Mouse (Mus musculus): ENCODE data around the gene Ptbp1.
"Not testable (repeated sequence)": the region's sequence is repeated elsewhere in the genome, so short reads cannot be mapped to it uniquely, and the experiment has no call there.

Ptbp1 gene

GRCm38 (mm10) chr10:79884446-79884845, 30.2 kb downstream of the Ptbp1 start:
- no peak for DNase-seq

- DNase-seq = not testable (repeated sequence)
These were observed 30.7 kb downstream of the Ptbp1 start for GRCm38 (mm10) chr10:79884938-79885337.

DNA sequence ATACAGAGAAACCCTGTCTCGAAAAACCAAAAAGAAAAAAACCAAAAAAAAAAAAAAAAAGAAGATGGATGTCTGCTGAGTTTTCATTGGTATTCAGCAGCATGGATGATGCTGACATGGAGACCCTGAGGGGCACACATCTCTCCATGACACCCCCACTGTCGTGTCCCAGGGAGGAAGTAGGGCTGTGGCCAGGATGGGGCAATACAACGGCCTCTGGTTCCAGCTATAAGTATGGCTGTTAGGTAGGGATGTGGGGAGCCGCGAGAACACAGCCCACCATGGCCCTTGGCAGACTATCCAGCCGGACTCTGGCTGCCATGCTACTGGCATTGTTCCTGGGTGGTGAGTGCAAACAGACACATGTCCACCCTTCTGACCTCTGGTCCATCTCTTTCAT, 31.8 kb downstream of the Ptbp1 start, which contains the start of gene Elane:
Elane (plus strand) TSS at position 194 of the 400 bp plus-strand sequence.
- no peak for DNase-seq

DNA sequence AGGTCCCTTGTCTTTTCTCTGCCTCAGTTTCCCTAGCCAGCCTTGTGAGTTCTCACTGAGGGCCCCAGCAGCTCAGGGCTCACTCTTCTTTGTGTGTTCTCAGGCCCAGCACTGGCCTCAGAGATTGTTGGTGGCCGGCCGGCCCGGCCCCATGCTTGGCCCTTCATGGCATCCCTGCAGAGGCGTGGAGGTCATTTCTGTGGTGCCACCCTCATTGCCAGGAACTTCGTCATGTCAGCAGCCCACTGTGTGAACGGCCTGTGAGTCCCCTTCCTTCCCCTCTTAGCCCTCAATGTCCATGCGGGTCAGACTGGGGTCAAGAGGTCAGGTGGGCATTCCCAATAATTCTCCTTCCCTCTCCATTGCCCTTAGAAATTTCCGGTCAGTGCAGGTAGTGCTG, 32.4 kb downstream of the Ptbp1 start:
- no peak for DNase-seq

- no peak for DNase-seq
These were observed 35.2 kb downstream of the Ptbp1 start for GRCm38 (mm10) chr10:79889386-79889785.

DNA sequence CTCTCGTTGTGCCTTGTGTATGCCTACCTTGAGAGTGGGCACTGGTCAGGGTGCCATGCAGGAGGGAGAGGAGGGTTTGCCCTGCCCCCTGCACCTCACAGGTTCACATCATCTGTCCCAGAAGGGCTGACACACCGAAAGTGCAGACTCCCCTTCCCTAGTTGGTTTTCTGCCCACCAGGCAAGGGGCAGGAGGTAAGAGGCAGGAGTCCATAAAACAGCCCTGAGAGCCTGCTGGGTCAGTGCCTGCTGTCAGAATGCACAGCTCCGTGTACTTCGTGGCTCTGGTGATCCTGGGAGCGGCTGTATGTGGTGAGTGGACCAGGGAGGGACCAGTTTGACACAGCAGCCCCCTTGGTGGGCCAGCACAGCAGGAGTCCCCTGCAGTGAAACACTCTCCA, 36.4 kb downstream of the Ptbp1 start, which contains the start of gene Cfd:
Cfd (plus strand) TSS at position 184 of the 400 bp plus-strand sequence.
- no peak for DNase-seq

DNA sequence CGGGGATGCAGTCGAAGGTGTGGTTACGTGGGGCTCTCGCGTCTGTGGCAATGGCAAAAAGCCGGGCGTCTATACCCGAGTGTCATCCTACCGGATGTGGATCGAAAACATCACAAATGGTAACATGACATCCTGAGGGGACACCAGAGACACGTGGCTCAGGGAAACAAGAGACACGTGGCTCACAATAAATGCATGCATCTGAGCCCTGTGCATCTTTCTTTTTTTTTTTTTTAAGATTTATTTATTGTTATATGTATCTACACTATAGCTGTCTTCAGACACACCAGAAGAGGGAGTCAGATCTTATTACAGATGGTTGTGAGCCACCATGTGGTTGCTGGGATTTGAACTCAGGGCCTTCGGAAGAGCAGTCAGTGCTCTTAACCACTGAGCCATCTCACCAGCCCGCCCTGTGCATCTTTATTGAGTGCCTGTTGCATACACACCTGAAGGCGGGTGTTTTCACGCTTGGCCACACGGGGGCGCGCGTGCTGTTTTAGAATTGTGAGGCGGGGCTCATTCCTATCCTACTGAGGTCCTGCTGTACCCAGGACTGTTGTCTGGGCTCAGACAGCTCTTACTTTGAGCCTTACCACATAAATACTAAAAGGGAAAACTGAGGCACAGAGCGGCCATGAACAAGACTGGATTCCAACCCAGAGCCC, 38.4 kb downstream of the Ptbp1 start:
- DNase-seq = peak; percentile 82 to 84

GRCm38 (mm10) chr10:79896306-79896705, 42.1 kb downstream of the Ptbp1 start:
- no peak for DNase-seq

DNA sequence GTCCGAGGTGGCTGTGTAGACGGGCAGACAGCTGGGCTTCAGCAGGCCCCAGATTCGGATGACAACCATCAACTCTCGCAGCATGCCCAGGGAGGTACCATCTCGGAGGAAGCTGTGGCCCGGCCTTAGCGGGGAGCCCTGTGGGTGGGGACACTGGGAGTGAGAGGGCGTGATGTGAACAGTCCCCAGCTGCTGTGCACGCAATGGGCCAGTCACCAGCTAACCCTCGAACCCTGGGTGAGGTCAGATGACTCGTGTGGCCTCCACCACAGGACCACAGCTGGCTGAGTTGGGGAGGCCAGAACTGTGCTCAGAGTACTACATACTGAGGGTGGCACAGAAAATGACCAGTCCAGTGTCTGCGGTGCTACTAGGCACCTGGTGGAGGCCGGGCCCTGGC, 42.6 kb downstream of the Ptbp1 start:
- no peak for DNase-seq

DNA sequence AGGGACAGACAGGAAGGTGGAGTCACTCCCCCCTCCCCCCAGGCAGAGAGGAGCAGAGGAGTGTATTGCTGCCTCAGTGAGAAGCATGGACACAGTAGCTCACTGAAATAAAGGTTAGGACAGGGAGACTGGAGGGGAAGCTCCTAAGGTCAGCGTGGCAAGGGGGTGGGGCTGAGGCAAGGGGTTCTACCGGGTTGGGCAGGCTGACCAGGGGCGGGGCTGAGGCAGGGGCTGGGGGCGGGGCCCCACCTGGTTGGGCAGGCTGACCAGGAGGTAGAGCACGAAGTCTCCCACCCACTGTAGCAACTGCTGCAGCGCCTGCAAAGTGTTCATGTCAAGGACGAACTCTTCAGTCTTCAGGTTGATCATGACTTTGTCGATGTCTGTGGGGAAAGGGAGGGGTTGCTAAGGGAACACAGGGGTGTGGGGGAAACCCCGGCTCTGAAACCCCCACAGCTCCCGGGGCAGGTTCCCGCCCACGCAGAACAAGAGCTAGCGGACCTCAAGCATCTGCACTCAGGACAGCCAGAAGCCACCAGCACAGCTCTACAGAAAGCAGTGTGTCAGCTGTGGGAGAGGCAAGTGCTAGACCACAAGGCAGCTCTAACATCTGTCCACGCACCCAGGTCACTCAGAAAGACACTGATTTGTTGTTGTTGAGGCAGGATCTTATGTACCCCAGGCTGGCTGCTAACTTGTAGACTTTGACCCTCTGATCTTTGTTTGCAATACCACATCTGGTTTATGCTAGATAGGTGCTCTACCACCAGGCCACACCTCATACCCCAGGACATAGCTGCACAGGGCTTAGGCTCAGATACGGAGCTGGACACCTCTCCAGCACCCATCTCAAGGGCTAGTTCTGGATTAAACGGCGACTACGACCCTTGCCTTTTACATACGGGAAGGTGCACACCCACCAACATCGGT, 43.4 kb downstream of the Ptbp1 start:
- no peak for DNase-seq

GRCm38 (mm10) chr10:79900951-79901410, 46.8 kb downstream of the Ptbp1 start:
- no peak for DNase-seq

DNA sequence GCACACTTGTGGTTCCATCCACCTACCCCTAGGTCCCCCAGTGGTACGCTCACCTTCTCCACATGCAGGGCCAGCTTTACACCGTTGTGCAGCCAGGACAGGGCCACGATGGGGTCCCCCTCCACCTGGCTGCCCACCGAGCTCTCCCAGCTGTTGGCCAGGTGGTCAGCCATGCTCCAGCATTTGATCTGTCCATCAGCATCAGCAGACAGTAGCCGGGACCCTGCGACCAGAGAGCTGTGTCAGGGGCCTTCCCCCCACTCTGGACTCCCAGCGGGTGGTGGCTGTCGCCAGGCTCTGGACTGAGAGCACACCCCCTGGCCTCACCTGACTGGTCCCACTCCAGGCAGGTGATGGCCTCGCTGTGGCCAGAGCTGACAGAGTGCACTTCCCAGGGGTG, 52.5 kb downstream of the Ptbp1 start:
- DNase-seq = no peak

GRCm38 (mm10) chr10:79907415-79907814, 53.2 kb downstream of the Ptbp1 start:
- DNase-seq = no peak

DNA sequence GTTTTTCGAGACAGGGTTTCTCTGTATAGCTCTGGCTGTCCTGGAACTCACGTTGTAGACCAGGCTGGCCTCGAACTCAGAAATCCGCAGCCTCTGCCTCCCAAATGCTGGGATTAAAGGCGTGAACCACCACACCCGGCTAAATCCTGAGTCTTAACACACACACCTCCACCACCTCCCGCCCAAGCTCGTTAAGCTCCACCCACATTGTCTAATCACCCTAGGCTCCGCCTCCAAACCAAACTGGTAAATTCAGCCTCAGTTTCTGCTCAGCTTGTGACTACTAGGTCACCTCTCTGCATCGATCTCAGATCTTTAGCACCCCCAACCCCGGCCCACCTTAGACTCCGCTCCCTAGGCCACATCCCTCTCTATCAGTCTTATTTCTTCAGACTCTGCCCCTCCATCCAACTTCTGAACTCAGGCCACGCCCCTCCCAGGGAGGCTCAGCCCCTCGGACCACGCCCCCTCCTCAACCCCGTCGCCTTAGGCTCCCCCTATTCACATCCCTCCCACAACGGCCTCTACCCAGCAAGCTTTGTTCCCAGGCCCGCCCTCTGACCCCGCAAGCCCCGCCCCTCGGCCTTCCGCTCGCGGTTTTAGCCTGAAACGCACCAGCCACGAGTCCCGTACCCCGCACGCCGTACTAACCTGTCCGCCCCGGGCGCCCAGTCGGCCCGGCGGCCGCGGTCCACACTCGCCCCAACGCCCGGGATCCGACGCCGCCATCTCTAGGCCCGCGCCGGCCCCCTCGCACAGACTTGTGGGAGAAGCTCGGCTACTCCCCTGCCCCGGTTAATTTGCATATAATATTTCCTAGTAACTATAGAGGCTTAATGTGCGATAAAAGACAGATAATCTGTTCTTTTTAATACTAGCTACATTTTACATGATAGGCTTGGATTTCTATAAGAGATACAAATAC, 54.2 kb downstream of the Ptbp1 start, which contains the start of gene Med16:
Med16 (minus strand) TSS at position 757 of the 925 bp plus-strand sequence.
- DNase-seq = peak; percentile 98 to 99

DNA sequence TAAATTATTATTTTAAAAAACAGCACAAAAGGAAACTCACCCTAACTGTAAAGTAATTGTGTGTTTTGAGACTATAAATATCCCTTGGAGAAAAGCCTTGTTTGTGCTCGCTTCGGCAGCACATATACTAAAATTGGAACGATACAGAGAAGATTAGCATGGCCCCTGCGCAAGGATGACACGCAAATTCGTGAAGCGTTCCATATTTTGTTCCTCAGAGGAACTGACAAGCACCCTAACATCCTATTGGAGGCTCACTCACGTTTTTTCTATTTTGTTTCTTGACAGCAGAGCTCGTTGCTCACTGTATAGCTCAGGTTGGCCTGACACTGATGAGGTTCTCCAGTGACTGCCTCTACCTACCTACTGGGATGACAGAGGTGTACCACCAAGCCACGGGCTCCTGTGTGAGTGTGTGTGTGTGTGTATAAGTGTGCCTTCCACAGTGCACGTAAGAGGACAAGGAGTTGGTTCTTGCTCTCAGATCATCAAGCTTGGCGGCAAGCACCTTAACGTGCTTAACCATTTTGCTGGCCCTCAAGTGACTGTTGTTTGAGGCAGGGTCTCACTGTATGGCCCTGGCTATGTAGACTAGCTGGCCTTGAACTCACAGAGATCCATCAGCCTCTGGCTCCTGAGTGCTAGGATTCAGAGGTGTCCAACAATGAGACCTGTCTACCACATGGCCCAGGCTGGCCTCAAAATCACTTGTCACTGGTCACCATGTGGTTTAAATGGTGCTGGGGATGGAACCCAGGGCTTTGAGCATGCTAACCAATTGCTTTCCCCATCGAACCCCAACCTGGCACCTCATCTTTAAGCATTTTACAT, 55.1 kb downstream of the Ptbp1 start:
- no peak for DNase-seq

GRCm38 (mm10) chr10:79910556-79910955, 56.3 kb downstream of the Ptbp1 start, which contains the start of gene Gm26602:
Gene Gm26602 (plus strand): TSS chr10:79910856.
- no peak for DNase-seq

DNA sequence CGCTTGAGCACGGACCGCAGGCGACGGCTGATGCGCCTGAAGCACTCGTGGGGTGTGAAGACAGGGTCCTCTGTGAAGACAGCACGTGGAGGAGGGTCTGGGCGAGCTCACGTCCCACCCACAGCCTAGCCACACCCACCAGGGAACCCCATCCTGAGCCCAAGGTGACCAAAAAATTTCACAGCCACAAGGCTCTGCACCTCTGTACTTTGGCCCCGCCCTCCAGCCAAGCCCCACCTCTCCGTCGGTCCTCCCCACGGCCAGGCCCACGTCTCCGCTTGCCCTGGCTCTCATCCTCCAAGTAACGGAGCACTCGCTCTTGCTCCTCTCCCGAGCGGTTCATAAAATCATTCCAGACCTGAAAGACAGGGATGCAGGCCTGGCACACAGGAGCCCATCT, 58.2 kb downstream of the Ptbp1 start:
- DNase-seq = no peak
